Mouse (Mus musculus) hindbrain, embryonic 15.5 days (tissue): ENCODE data around the gene Ssmem1. TPM values are rescaled to one million over a fixed set of nuclear protein-coding genes. Genes with fewer than 3 reads are reported as not detected.
A peak's percentile ranks its signal among the peaks of the same experiment; 100 is the strongest.

Experiments used
- ATAC-seq: fragments of 200-750 bp; cut with Nextera tagmentation; 2 replicates; pipeline ENCODE4 v1.8.0; 2017; ENCODE audit warnings: low read depth, moderate number of reproducible peaks, moderate TSS enrichment; ENCODE audit not compliant: low FRiP score
- H3K27ac ChIP-seq: fragments of 300-500 bp; sonication (generic); replicated peaks from 2 replicates; pipeline ENCODE4 v1.5.1; 2015; ENCODE audit warnings: mild to moderate bottlenecking, inconsistent platforms
- H3K27me3 ChIP-seq: fragments of 300-500 bp; sonication (generic); 2 replicates; pipeline ENCODE4 v1.6.1; 2015; ENCODE audit warnings: control low read depth, inconsistent platforms
- H3K36me3 ChIP-seq: fragments of 300-500 bp; sonication (generic); 2 replicates; pipeline ENCODE4 v1.6.1; 2015; ENCODE audit warnings: control low read depth, inconsistent platforms
- H3K4me1 ChIP-seq: fragments of 300-500 bp; sonication (generic); replicated peaks from 2 replicates; pipeline ENCODE4 v1.6.1; 2015; ENCODE audit warnings: control low read depth, inconsistent platforms
- H3K4me2 ChIP-seq: fragments of 300-500 bp; sonication (generic); 2 replicates; pipeline ENCODE4 v1.6.1; 2015; ENCODE audit warnings: moderate library complexity, mild to moderate bottlenecking, inconsistent platforms
- H3K4me3 ChIP-seq: fragments of 300-500 bp; sonication (generic); 2 replicates; pipeline ENCODE4 v1.5.1; 2015; ENCODE audit warnings: mild to moderate bottlenecking, inconsistent platforms
- H3K9ac ChIP-seq: fragments of 300-500 bp; sonication (generic); 2 replicates; pipeline ENCODE4 v1.6.1; 2015; ENCODE audit warnings: inconsistent platforms
- H3K9me3 ChIP-seq: fragments of 300-500 bp; sonication (generic); 2 replicates; pipeline ENCODE4 v1.6.1; 2016; ENCODE audit warnings: control low read depth, inconsistent platforms
- WGBS: fragments of 180-500 bp; shearing (Covaris S2); methylation state at CpG from one replicate; pipeline ENCODE4 v1.1.7; 2015; 5-methylcytosine and 5-hydroxymethylcytosine counted together
- polyA plus RNA-seq: library from polyadenylated mRNA; unstranded; fragments of >200 nt; fragmentation: Nextera tagmentation; extraction: Ambion mirVana; gene quantifications from 2 replicates; pipeline ENCODE4 v1.2.1, GENCODE M21; 2015

Gene Ssmem1
- polyA plus RNA-seq, 1 experiment from 2014 or later = 0.22 TPM

DNA sequence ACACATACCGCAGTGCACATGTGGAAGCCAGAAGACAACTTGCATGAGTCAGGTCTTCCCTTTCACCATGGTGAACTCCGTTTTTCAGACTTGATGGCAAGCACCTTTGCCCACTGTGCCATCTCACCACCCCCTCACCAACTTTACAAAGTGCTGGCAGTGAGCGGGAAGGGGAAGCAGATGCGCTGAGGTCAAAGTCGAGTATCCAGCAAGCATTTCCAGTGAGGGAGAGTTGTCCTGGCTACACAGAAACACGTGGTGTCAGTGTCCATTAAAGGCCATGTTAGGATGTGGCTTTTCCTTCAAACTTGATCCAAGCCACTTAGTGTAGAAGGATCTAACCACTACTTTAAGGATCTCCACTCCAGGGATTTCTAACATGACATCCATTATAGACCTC is 31.9 kb upstream of the Ssmem1 start:
- H3K27me3 ChIP-seq = no peaks in the 10 kb centered on the region
- peaks cover 6% of the 10 kb centered on the region; the same call in 1 of the 2 replicates for H3K4me1 ChIP-seq
- no peak overlapping the region for H3K4me2 ChIP-seq
- H3K9me3 ChIP-seq = no peaks in the 10 kb centered on the region
- no peak overlapping the region for H3K9ac ChIP-seq
- H3K27ac ChIP-seq = no peak overlapping the region
- no peak for ATAC-seq
- H3K4me3 ChIP-seq = no peak overlapping the region
- peaks cover 9% of the 10 kb centered on the region; the same call in 1 of the 2 replicates for H3K36me3 ChIP-seq
- WGBS = 89% methylated on average over 6 of the region's 6 CpGs

DNA sequence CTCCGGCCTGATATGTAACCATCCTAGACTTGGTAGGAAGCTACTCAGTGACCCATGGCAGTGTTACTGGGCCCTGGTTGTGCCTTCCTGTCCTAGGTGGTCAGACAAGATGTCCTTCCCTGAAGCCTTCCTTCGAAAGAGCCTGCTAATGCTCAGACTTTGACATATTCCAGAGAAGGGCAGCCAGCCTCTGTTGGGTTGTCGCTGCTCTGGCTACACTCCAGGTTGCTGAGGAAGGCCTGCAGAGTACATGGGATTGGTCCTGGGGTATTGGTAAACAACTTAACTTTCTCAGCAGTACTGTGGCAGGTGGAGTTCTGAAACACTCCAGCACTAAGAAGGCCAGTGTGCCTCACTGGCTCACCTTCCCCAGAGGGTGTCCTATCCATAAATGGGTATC is 30.2 kb upstream of the Ssmem1 start:
- peaks cover 14% of the 10 kb centered on the region for H3K36me3 ChIP-seq
- ATAC-seq = no peak
- 94% methylated on average over 3 of the region's 3 CpGs for WGBS
- H3K4me1 ChIP-seq = peaks cover 6% of the 10 kb centered on the region; the same call in 1 of the 2 replicates
- no peak overlapping the region for H3K27ac ChIP-seq
- H3K27me3 ChIP-seq = no peaks in the 10 kb centered on the region
- no peak overlapping the region for H3K4me3 ChIP-seq
- no peak overlapping the region for H3K4me2 ChIP-seq
- no peaks in the 10 kb centered on the region for H3K9me3 ChIP-seq
- no peak overlapping the region for H3K9ac ChIP-seq

DNA sequence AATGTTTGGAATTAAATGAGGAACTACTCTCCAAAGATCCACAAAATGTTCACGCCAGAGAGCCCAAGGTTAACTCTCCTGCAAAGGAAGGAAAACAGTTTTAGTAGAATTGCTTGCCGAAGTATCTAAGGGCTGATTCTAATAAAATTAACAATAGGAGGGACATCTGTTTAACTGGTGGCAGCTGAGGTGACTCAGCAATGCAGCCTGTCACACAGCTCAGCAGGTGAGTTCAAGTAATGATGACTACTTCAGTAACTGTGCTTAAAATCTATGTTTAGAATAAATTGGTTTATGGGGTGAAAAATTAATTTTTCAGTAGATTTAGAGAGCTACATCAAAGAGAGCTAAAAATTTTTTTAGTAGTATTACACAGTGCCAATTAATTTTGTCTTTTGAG is 26.7 kb upstream of the Ssmem1 start:
- H3K4me3 ChIP-seq = no peak overlapping the region
- H3K9me3 ChIP-seq = no peaks in the 10 kb centered on the region
- WGBS = 82% methylated on average over 2 of the region's 2 CpGs
- peaks cover 6% of the 10 kb centered on the region; the same call in 1 of the 2 replicates for H3K4me1 ChIP-seq
- no peak for ATAC-seq
- H3K9ac ChIP-seq = no peak overlapping the region
- H3K36me3 ChIP-seq = peaks cover 30% of the 10 kb centered on the region
- no peak overlapping the region for H3K27ac ChIP-seq
- H3K4me2 ChIP-seq = no peak overlapping the region
- H3K27me3 ChIP-seq = no peaks in the 10 kb centered on the region

DNA sequence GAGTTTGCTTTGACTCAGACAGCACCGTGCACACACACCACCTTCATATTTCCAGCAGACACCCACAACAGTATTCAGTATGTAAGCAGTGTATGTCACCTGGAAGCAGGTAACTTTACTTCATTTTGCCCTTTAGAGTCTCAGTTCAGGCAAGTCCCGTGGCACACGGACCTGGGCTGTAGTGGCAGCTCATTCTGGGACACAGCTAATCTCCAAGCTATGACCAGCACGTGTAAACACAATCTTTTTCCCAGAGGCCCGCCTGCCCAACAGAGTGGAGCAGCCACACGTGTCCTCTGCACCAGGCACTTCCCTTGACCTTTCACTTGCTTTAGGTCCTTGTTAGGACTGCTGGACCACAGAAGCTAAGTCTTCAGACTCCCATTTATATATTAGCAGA is 23.1 kb upstream of the Ssmem1 start:
- peaks cover 36% of the 10 kb centered on the region for H3K36me3 ChIP-seq
- no peak overlapping the region for H3K4me3 ChIP-seq
- H3K27me3 ChIP-seq = no peaks in the 10 kb centered on the region
- ATAC-seq = no peak
- H3K4me1 ChIP-seq = no peaks in the 10 kb centered on the region
- H3K9ac ChIP-seq = no peak overlapping the region
- no peaks in the 10 kb centered on the region for H3K9me3 ChIP-seq
- H3K4me2 ChIP-seq = no peak overlapping the region
- WGBS = 89% methylated on average over 6 of the region's 6 CpGs
- H3K27ac ChIP-seq = no peak overlapping the region

DNA sequence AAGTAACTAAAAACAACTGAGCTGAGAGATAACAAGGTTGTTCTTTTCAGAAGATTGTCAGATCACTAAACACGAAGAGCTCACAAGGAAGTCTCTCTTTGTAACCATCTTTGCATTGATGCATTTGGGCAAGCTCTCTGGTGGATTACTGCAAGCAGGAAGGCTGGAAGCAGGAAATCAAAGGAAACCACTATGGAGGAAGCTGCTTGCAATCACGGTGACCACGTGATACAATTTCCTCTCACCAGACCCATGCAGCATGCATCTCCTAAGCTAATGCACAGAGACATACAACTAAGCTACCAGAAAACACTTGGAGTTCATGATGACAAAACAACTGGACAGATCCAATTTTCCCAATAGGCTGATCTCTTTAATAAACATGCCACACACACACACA is 10.6 kb upstream of the Ssmem1 start:
- ATAC-seq = no peak
- H3K27ac ChIP-seq = no peak overlapping the region
- no peaks in the 10 kb centered on the region for H3K4me1 ChIP-seq
- H3K9me3 ChIP-seq = no peaks in the 10 kb centered on the region
- H3K27me3 ChIP-seq = no peaks in the 10 kb centered on the region
- no peak overlapping the region for H3K4me2 ChIP-seq
- H3K36me3 ChIP-seq = peaks cover 16% of the 10 kb centered on the region
- H3K4me3 ChIP-seq = no peak overlapping the region
- H3K9ac ChIP-seq = no peak overlapping the region
- 87% methylated on average over 3 of the region's 3 CpGs for WGBS

DNA sequence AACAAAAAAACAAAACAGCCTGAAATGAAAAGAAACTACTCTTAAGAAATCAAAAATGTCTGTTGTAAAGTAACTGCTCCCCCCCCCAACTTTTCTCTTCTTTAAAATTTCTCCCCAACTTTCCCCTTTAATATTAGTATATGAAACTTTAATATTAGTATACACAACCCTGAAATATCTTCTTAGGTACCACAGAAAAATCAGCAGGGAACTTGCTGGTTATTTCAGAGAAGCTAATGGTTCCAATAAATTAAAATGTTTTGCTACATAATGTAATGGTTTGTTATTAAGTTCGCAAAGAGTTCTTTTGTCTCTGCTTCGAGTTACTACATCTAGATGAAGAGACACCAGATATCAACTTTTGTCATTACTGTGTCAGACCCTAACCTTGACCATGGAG is 825 bp upstream of the Ssmem1 start:
- Histone ChIP-seq H3K4me2 (peak overlapping the region; percentile 86), H3K9me3 (no peaks in the 10 kb centered on the region), H3K27me3 (no peaks in the 10 kb centered on the region), H3K4me3 (peak overlapping the region; percentile 73), H3K36me3 (peaks cover 13% of the 10 kb centered on the region), H3K4me1 (peaks cover 9% of the 10 kb centered on the region), H3K27ac (peak overlapping the region; percentile 96), H3K9ac (peak overlapping the region; percentile 85)
- ATAC-seq = no peak
- 8% methylated on average over 2 of the region's 2 CpGs for WGBS

DNA sequence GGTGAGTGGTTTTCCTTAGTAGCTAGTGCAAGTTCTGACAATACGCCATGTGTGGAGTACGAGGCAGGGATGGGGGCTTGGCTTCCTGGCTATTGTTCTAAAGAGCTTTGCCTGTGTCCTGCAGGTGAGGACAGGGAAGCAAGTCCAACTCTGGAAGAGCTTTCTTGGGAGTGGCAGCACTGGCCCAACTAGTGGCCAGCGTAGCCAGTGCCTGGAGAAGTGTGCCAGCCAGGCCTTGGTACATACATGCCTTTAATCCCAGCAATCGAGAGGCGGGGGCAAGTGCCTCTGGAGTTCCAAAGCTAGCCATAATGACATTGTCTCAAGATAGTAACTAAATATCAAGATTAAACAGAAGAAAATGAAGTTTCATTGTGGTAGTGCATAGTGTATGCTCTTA is 642 bp downstream of the Ssmem1 start:
- peak overlapping the region; percentile 73 for H3K4me3 ChIP-seq

DNA sequence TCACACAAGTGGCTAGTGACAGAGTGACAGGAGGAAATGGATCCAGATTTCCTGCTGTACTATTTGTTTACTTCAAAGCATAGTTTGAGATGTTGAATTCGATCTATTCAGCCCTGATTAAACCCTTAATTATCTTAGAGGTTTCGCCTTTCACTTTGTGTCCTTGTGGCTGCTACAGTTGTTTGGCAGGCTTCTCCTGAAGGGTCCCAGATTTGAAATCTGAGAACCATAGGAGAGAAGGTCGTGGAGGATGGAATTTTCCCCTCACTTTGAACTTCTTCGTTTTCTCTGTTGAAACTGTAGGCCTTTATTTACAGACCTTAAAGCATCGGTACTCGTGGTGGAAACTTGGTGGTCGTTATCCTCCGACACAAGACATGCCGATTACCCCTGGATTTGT is 4.6 kb downstream of the Ssmem1 start:
- no peak overlapping the region for H3K4me3 ChIP-seq
- no peak overlapping the region for H3K27ac ChIP-seq
- H3K27me3 ChIP-seq = no peaks in the 10 kb centered on the region
- no peak for ATAC-seq
- H3K9ac ChIP-seq = no peak overlapping the region
- whole genome bisulfite sequencing = 45% methylated on average over 9 of the region's 9 CpGs
- H3K9me3 ChIP-seq = no peaks in the 10 kb centered on the region
- H3K4me1 ChIP-seq = peaks cover 6% of the 10 kb centered on the region
- H3K36me3 ChIP-seq = no peaks in the 10 kb centered on the region
- H3K4me2 ChIP-seq = no peak overlapping the region

More for the DNA sequence above, 642 bp downstream of the Ssmem1 start:
- peaks cover 6% of the 10 kb centered on the region; the same call in 1 of the 2 replicates for H3K36me3 ChIP-seq
- peak overlapping the region; percentile 86 for H3K4me2 ChIP-seq
- peak overlapping the region; percentile 52 for H3K9ac ChIP-seq
- peaks cover 9% of the 10 kb centered on the region for H3K4me1 ChIP-seq
- 63% methylated on average over 5 of the region's 5 CpGs for WGBS
- no peaks in the 10 kb centered on the region for H3K9me3 ChIP-seq
- no peaks in the 10 kb centered on the region for H3K27me3 ChIP-seq
- H3K27ac ChIP-seq = peak overlapping the region; percentile 96
- no peak for ATAC-seq

DNA sequence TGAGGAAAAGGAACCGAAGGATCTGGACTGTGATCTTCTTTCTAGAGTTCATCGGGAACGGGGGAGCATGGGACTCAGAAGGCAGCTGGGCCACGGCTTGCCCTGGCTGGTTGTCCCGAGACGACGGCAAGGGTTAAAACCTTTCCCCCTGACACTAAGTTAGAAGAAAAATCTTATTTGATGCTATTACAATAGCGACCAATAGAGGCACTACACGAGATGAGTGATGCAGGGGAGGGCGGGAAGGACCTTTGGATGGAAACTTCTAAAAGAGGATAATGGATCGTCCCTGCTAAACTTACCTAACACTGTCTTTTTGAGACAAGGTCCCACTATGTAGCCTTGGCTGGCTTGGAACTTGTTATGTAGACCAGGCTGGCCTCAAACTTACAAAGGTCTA is 10.8 kb downstream of the Ssmem1 start:
- Histone ChIP-seq H3K9ac (no peak overlapping the region), H3K4me2 (no peak overlapping the region), H3K27ac (no peak overlapping the region), H3K4me1 (no peaks in the 10 kb centered on the region), H3K4me3 (no peak overlapping the region), H3K36me3 (no peaks in the 10 kb centered on the region), H3K27me3 (no peaks in the 10 kb centered on the region), H3K9me3 (no peaks in the 10 kb centered on the region)
- no peak for ATAC-seq
- 67% methylated on average over 11 of the region's 11 CpGs for WGBS

DNA sequence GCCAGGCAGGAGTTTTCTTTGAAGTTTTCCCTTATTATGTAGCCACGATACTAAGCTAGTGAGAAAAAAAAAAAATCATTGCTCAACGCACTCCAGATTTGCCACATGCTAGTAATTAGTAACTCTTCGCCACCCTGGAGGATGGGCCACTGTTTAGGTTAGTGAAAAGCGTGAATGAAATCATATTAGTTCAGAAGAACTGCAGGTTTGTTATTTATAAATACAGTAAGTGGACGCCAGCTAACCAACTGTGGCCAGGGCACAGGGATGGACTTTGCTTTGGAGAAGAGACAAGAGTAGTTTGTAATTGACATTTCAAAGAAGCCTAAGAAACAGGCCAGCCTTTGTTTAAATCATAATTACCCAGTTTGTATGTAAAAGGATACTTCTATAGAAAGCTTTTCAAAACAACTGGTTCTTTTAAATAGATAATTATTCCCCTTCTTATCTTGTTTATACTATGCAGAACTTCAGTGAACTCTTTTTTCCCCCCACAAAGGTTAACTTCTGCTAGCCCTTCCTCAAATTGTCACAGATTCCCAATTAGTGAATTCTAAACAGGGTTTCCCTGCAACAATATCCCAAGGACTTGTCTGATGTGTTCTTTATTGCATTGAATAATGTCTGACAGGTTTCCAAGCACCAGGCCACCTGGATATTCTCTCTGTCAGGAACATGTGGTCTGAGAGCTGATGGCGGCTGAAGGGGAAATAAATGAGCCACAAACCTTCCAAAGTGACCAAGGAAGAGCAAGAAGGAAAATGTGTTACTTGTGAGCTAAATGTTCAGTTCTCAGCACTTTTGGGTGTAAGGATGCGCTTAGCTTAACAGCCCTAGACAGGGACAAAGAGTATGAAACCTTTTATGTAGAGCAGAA is 16.0 kb downstream of the Ssmem1 start:
- ATAC-seq = no peak
- Histone ChIP-seq H3K9me3 (no peaks in the 10 kb centered on the region), H3K9ac (no peak overlapping the region), H3K4me3 (no peak overlapping the region), H3K4me1 (peaks cover 19% of the 10 kb centered on the region), H3K4me2 (no peak overlapping the region), H3K27ac (0 out of 2 replicates have a peak overlapping the region, but pooled peaks have one; percentile 4), H3K27me3 (no peaks in the 10 kb centered on the region), H3K36me3 (no peaks in the 10 kb centered on the region)
- WGBS = 56% methylated on average over 7 of the region's 7 CpGs

DNA sequence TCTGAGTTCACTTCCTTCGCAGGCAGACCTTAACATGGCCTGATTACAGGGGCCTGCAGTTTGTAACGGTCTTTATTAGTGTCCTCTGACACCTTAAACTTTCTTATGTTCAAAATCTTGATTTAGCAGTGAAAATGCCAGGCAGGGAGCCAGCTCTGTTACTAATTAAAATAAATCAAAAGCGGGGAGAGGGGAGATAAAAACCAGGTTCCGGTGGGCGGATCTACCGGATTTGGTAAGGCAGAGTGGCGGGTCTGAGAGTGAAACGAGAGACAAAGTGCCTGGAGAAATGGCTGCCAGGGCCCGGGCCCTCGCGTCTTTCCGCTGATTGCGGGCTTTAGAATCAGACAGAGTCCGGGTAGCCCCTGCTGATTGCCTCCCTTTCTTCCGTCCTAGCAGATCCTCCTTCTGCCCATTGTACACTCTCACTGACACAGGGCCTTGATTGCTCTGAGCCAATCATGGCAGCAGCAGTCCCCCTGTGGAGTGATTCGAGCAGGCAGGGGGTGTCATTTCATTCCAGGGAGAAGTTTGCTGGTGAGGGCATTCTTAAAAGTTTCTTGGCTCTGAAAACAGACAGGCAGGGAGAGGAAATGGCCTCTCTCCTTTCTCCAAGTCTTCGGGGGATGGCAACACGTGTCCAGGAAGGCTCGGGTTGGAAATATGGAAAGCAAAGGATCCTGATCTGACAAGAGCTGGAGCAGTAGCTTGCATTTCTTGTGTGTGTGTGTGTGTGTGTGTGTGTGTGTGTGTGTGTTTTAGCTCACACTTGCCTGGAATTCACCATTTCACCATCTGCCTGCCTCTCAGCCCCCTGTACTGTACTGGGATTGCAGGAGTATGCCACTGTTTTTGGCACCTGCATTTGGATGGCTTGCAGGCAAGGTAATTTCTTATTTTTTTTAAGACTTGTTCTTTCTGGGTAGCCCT is 17.2 kb downstream of the Ssmem1 start:
- Histone ChIP-seq H3K27me3 (no peaks in the 10 kb centered on the region), H3K9me3 (no peaks in the 10 kb centered on the region), H3K27ac (peak overlapping the region; percentile 64), H3K4me2 (peak overlapping the region; percentile 48), H3K9ac (peak overlapping the region; percentile 5; the same call in 1 of the 2 replicates), H3K4me3 (no peak overlapping the region), H3K4me1 (peaks cover 19% of the 10 kb centered on the region), H3K36me3 (no peaks in the 10 kb centered on the region)
- 12% methylated on average over 19 of the region's 19 CpGs for WGBS
- ATAC-seq = peak; percentile 51; the same call in 1 of the 2 replicates

DNA sequence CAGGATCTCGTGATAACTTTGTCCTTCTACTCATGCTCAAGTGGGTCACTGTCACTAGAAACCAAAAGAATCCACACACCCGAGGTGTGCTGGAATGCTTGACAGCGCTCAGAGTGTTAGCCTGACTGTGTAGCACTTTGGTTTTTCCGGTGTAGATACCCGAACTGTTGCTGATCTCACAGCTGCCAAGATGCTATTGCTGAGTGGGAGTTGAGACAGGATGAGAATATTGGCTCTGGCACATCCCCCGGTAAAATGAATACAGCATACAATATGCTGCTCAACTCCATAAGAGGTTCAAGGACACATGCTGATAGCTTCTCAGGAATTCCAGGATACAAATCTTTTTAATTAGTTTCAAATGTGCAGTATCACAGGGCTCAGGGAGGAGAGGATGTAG is 19.2 kb downstream of the Ssmem1 start:
- H3K4me2 ChIP-seq = no peak overlapping the region
- no peak overlapping the region for H3K9ac ChIP-seq
- H3K27ac ChIP-seq = no peak overlapping the region
- ATAC-seq = no peak
- no peaks in the 10 kb centered on the region for H3K36me3 ChIP-seq
- no peaks in the 10 kb centered on the region for H3K9me3 ChIP-seq
- H3K4me3 ChIP-seq = no peak overlapping the region
- H3K4me1 ChIP-seq = peaks cover 19% of the 10 kb centered on the region
- WGBS = 72% methylated on average over 6 of the region's 6 CpGs
- no peaks in the 10 kb centered on the region for H3K27me3 ChIP-seq
